Mouse (Mus musculus) neural tube, embryonic 14.5 days (tissue): Measurements from ENCODE around the gene Tm9sf2. TPM values are rescaled to one million over a fixed set of nuclear protein-coding genes. Genes with fewer than 3 reads are reported as not detected.

Experiments
- ATAC-seq: fragments of 200-750 bp; cut with Nextera tagmentation; 2 replicates; pipeline ENCODE4 v1.8.0; 2017; ENCODE audit warnings: low read depth, mild to moderate bottlenecking, moderate TSS enrichment, moderate library complexity
- H3K27ac ChIP-seq: fragments of 300-500 bp; sonication (generic); 2 replicates; pipeline ENCODE4 v1.5.1; 2014; ENCODE audit warnings: low read depth, mild to moderate bottlenecking, control low read depth, low read length, moderate library complexity, mixed read lengths
- H3K27me3 ChIP-seq: fragments of 300-500 bp; sonication (generic); 2 replicates; pipeline ENCODE4 v1.6.1; 2014; ENCODE audit warnings: low read length; ENCODE audit not compliant: control insufficient read depth, insufficient read depth
- H3K36me3 ChIP-seq: fragments of 300-500 bp; sonication (generic); 2 replicates; pipeline ENCODE4 v1.6.1; 2014; ENCODE audit warnings: low read length, mixed read lengths; ENCODE audit not compliant: control insufficient read depth, insufficient read depth
- H3K4me1 ChIP-seq: fragments of 300-500 bp; sonication (generic); 2 replicates; pipeline ENCODE4 v1.6.1; 2014; ENCODE audit warnings: low read length; ENCODE audit not compliant: control insufficient read depth, insufficient read depth
- H3K4me2 ChIP-seq: fragments of 300-500 bp; sonication (generic); 2 replicates; pipeline ENCODE4 v1.6.1; 2014; ENCODE audit warnings: mild to moderate bottlenecking, low read depth, low read length, control low read depth
- H3K4me3 ChIP-seq: fragments of 300-500 bp; sonication (generic); 2 replicates; pipeline ENCODE4 v1.5.1; 2014; ENCODE audit warnings: low read depth, low read length, control low read depth, mixed read lengths
- H3K9ac ChIP-seq: fragments of 300-500 bp; sonication (generic); replicated peaks from 2 replicates; pipeline ENCODE4 v1.6.1; 2014; ENCODE audit warnings: low read depth, mild to moderate bottlenecking, control low read depth, low read length, mixed read lengths
- H3K9me3 ChIP-seq: fragments of 300-500 bp; sonication (generic); 2 replicates; pipeline ENCODE4 v1.6.1; 2016; ENCODE audit warnings: low read length; ENCODE audit not compliant: control insufficient read depth
- WGBS: fragments of 180-500 bp; shearing (Covaris S2); extraction: QIAGEN DNeasy Blood & Tissue Kit; methylation state at CpG from one replicate; pipeline ENCODE4 v1.1.7; 2014; 5-methylcytosine and 5-hydroxymethylcytosine counted together
- polyA plus RNA-seq: library from polyadenylated mRNA; unstranded; fragments of >200 nt; fragmentation: Nextera tagmentation; extraction: Ambion mirVana; gene quantifications from 2 replicates; pipeline ENCODE4 v1.2.1, GENCODE M21; 2014

Gene Tm9sf2
- polyA plus RNA-seq, 1 experiment from 2014 or later: 106 TPM

- 92% methylated on average over 1 of the region's 1 CpGs for WGBS
- Histone ChIP-seq H3K9ac (no peak overlapping the region), H3K27ac (no peak overlapping the region), H3K4me1 (no peaks in the 10 kb centered on the region), H3K27me3 (no peaks in the 10 kb centered on the region), H3K4me3 (no peak overlapping the region), H3K4me2 (no peak overlapping the region), H3K36me3 (peaks cover 34% of the 10 kb centered on the region), H3K9me3 (no peaks in the 10 kb centered on the region)
- no peak for ATAC-seq
Observed at GRCm38 (mm10) chr14:122145374-122145773, 38.5 kb downstream of the Tm9sf2 start.

DNA sequence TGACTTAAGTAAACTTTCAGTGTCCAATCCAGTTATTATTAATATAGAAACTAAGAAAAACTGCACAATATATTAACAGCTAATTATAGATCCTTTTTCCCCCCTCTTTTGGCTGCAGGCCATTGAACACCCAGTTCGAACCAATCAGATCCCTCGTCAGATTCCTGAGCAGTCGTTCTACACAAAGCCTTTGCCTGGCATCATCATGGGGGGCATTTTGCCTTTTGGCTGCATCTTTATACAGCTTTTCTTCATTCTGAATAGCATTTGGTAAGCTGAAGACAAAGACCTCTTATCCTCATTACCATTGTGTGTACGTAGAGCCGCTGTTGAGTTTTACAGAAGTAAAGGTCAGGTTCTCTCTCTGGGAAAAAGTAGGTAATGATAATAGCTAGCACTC lies 43.8 kb downstream of the Tm9sf2 start:
- no peak overlapping the region for H3K4me2 ChIP-seq
- H3K4me3 ChIP-seq: no peak overlapping the region
- no peaks in the 10 kb centered on the region for H3K27me3 ChIP-seq
- H3K9ac ChIP-seq: no peak overlapping the region
- H3K36me3 ChIP-seq: peaks cover 37% of the 10 kb centered on the region
- H3K9me3 ChIP-seq: no peaks in the 10 kb centered on the region
- 58% methylated on average over 5 of the region's 5 CpGs for WGBS
- no peak overlapping the region for H3K27ac ChIP-seq
- no peaks in the 10 kb centered on the region for H3K4me1 ChIP-seq
- no peak for ATAC-seq

GRCm38 (mm10) chr14:122157738-122158137 lies 50.9 kb downstream of the Tm9sf2 start:
- Histone ChIP-seq H3K36me3 (peaks cover 31% of the 10 kb centered on the region), H3K27ac (no peak overlapping the region), H3K9me3 (no peaks in the 10 kb centered on the region), H3K4me2 (no peak overlapping the region), H3K27me3 (no peaks in the 10 kb centered on the region), H3K4me1 (no peaks in the 10 kb centered on the region), H3K9ac (no peak overlapping the region), H3K4me3 (no peak overlapping the region)
- 91% methylated on average over 7 of the region's 7 CpGs for WGBS
- ATAC-seq: no peak

DNA sequence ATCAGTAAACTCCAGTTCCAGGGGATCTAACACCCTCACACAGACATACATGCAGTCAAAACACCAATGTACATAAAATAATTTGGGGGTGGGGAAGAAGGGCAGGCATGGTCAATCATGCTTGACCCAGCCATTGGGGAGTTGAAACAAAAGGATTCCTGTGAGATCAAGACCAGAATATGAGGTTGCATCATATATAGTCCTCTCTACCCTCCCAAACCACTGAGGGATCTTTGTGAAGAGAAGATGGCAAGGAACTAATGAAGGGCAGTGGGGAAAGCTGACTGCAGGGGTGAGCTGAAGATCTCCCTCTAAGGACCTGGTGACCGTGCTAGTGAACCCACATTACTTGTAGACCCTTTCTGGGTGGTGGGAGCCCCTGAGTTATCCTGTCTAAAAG lies 54.1 kb downstream of the Tm9sf2 start:
- ATAC-seq: no peak
- no peak overlapping the region for H3K9ac ChIP-seq
- H3K4me1 ChIP-seq: no peaks in the 10 kb centered on the region
- WGBS: 100% methylated on average over 1 of the region's 1 CpGs
- no peak overlapping the region for H3K4me2 ChIP-seq
- H3K36me3 ChIP-seq: peaks cover 8% of the 10 kb centered on the region; the same call in 1 of the 2 replicates
- no peaks in the 10 kb centered on the region for H3K9me3 ChIP-seq
- no peak overlapping the region for H3K4me3 ChIP-seq
- H3K27me3 ChIP-seq: no peaks in the 10 kb centered on the region
- no peak overlapping the region for H3K27ac ChIP-seq

GRCm38 (mm10) chr14:122168912-122169311 lies 62.1 kb downstream of the Tm9sf2 start:
- ATAC-seq: no peak

DNA sequence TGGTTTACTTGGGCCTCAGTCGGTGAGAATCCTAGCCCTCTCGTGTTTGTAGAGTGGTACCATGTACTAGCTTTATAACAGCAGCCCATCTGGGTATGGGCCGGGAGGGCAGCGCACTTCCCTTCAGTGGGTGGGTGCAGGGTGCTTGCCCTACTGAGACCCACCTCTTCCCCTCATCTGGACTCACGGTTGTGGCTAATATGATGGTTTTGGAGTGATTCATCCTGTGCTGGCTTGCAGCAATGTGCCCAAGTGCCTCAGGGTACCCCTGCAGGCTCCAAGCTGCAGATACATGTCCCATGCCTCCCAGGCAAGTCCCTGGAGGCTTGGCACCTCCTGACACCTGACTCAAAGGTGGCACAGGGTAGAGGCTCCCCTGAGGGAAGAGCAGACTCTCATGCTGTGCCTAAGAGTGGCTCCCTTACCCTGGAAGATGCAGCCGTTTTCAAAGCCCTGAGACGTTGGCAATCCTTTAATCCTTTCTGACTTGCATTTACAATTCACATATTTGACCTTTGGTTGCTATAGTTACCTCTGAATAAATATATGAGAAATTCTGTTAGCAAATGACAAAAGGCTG lies 63.5 kb downstream of the Tm9sf2 start:
- Histone ChIP-seq H3K4me2 (no peak overlapping the region), H3K27me3 (no peaks in the 10 kb centered on the region), H3K4me1 (no peaks in the 10 kb centered on the region; the same call in 1 of the 2 replicates), H3K27ac (no peak overlapping the region), H3K36me3 (no peaks in the 10 kb centered on the region), H3K9me3 (no peaks in the 10 kb centered on the region), H3K4me3 (no peak overlapping the region), H3K9ac (no peak overlapping the region)
- no peak for ATAC-seq
- WGBS: 74% methylated on average over 7 of the region's 7 CpGs

More at GRCm38 (mm10) chr14:122168912-122169311, 62.1 kb downstream of the Tm9sf2 start:
- Histone ChIP-seq H3K9me3 (no peaks in the 10 kb centered on the region), H3K4me1 (no peaks in the 10 kb centered on the region; the same call in 1 of the 2 replicates), H3K9ac (no peak overlapping the region), H3K36me3 (no peaks in the 10 kb centered on the region), H3K4me3 (no peak overlapping the region), H3K4me2 (no peak overlapping the region), H3K27ac (no peak overlapping the region), H3K27me3 (no peaks in the 10 kb centered on the region)
- WGBS: 59% methylated on average over 7 of the region's 7 CpGs

GRCm38 (mm10) chr14:122171031-122171430 lies 64.2 kb downstream of the Tm9sf2 start:
- Histone ChIP-seq H3K4me3 (no peak overlapping the region), H3K9ac (no peak overlapping the region), H3K4me2 (no peak overlapping the region), H3K27ac (no peak overlapping the region), H3K4me1 (no peaks in the 10 kb centered on the region; the same call in 1 of the 2 replicates), H3K27me3 (no peaks in the 10 kb centered on the region), H3K36me3 (no peaks in the 10 kb centered on the region), H3K9me3 (no peaks in the 10 kb centered on the region)
- no peak for ATAC-seq
- WGBS: 89% methylated on average over 7 of the region's 7 CpGs

DNA sequence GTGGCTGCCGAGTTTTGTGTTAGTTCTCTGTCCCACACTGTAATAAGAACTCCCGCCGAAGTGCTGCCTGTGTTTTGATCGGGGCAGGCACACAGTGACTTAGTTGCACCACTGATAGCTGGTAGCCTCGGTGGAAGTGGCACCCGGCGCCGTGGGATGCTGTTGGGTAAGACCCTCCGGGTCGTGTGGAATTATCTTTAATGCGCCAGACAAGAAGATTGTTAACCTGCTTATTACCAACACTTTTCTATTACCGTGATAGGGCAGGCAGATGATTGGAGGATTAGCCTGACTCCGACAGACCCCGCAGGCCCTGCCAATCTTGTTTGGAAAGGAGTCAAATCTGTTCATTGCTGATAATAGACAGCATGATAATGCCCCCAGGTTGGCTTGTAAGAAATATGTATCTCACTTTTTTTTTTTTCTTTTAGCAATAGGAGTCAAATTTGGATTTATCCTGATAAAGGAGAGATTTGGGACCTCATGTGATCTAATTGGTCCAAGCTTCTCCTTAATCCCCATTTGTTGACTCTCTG lies 69.5 kb downstream of the Tm9sf2 start:
- Histone ChIP-seq H3K4me2 (no peak overlapping the region), H3K4me3 (no peak overlapping the region), H3K27ac (no peak overlapping the region), H3K4me1 (no peaks in the 10 kb centered on the region), H3K9me3 (no peaks in the 10 kb centered on the region), H3K27me3 (no peaks in the 10 kb centered on the region), H3K9ac (no peak overlapping the region), H3K36me3 (no peaks in the 10 kb centered on the region)
- 89% methylated on average over 14 of the region's 14 CpGs for WGBS
- ATAC-seq: no peak

DNA sequence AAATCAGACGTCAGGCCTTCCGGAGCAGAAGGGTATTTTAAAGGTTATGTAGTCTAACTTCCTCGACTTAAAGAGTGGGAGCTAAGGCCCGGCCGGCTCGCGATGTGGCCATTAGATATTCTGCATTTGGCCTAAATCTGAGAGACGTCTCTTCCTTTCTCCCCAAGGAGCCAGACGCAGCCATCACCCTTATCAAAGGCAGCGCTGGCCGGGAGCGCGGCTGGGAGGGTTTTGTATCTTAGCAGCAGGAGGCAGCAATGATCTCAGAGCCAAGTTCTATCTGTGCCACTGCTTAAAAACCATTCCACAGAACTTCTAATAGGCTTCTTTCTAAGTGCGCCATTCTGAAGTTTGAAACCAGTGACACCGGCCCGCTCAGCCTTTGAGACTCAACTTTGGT lies 72.4 kb downstream of the Tm9sf2 start:
- H3K4me1 ChIP-seq: 0 out of 2 replicates have a peak, but pooled peaks cover 2% of the 10 kb centered on the region
- no peaks in the 10 kb centered on the region for H3K36me3 ChIP-seq
- 55% methylated on average over 16 of the region's 16 CpGs for WGBS
- H3K4me3 ChIP-seq: no peak overlapping the region
- no peak overlapping the region for H3K9ac ChIP-seq
- H3K27ac ChIP-seq: no peak overlapping the region
- no peak for ATAC-seq
- H3K4me2 ChIP-seq: no peak overlapping the region
- no peaks in the 10 kb centered on the region for H3K9me3 ChIP-seq
- no peaks in the 10 kb centered on the region for H3K27me3 ChIP-seq
